8 mouse cellular contexts compared by ENCODE assay signal in the genomic region with DNA sequence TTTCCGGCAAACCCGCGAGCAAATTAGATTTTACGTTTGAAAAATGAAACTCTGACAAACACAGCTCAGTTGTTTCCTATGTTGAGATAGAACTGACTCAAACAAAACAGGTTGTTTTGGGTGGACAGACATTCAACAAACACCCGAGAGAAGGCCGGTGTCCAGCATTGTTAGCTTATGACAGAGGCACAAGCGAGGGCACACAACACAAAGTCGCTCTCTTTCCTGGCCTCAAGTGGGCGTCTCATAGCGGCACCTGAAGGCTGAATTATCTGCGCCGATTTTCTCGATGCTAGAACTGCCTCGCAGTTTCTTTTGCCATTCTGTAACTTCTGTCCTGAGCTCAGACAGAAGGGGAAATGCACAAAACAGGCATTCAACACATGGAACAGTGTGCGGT. TPM values are rescaled to one million over a fixed set of nuclear protein-coding genes. Genes with fewer than 3 reads are reported as not detected.
DNase-seq lines count a peak whose midpoint lies in the region; ATAC-seq and TF ChIP-seq lines count a peak whose summit lies in the region.

No protein-coding gene starts in this region.

- intact Hi-C loops in heart, postnatal 25 days (cut with DNase I) = no loop called here

- H3K4me3 ChIP-seq in heart, embryonic 13.5 days = peak overlapping the region; percentile 80
- H3K4me3 ChIP-seq in kidney, postnatal 0 days (replicated peaks; ENCODE audit: low read depth, low read length) = peak overlapping the region; percentile 80

- peak overlapping the region; percentile 81 for H3K9ac ChIP-seq in heart, embryonic 13.5 days
- peak overlapping the region; percentile 71; the same call in 1 of the 2 replicates for H3K9ac ChIP-seq in kidney, postnatal 0 days (ENCODE audit: low read depth, low read length)

- 0 out of 2 replicates have a peak, but pooled peaks cover 5% of the 10 kb centered on the region for H3K4me1 ChIP-seq in heart, embryonic 13.5 days
- 0 out of 2 replicates have a peak, but pooled peaks cover 4% of the 10 kb centered on the region for H3K4me1 ChIP-seq in kidney, postnatal 0 days (replicated peaks; ENCODE audit: insufficient read depth, low read length)

- WGBS in heart, embryonic 13.5 days = 2% methylated on average over 15 of the region's 15 CpGs
- under 1% methylated on average over 15 of the region's 15 CpGs for WGBS in kidney, postnatal 0 days

- H3K4me2 ChIP-seq in heart, embryonic 13.5 days = peak overlapping the region; percentile 95
- H3K4me2 ChIP-seq in kidney, postnatal 0 days (ENCODE audit: low read length) = peak overlapping the region; percentile 90

- no peaks in the 10 kb centered on the region for H3K36me3 ChIP-seq in heart, embryonic 13.5 days
- H3K36me3 ChIP-seq in kidney, postnatal 0 days (ENCODE audit: insufficient read depth, low read length) = no peaks in the 10 kb centered on the region

- peak; percentile 3 to 18 for DNase-seq in heart, adult 18-20 months
- DNase-seq in heart, postnatal 25 days (ENCODE audit: low spot score) = no peak
- peak; percentile 71 for DNase-seq in cerebellum, adult 9-11 months
- peak; percentile 77 for DNase-seq in kidney, postnatal 0 days (ENCODE audit: low spot score)
- peak; percentile 29 to 33 for DNase-seq in lung, postnatal 4 days
- no peak for DNase-seq in T-cell, adult 2 months (ENCODE audit: low spot score)
- no peak for DNase-seq in layer of hippocampus, postnatal 14 days (ENCODE audit: low spot score in 2 of 2)

- no peaks in the 10 kb centered on the region for H3K9me3 ChIP-seq in heart, embryonic 13.5 days
- no peaks in the 10 kb centered on the region for H3K9me3 ChIP-seq in kidney, postnatal 0 days (replicated peaks; ENCODE audit: low read length)

- no peak overlapping the region for H3K27ac ChIP-seq in heart, embryonic 13.5 days (replicated peaks)
- H3K27ac ChIP-seq in kidney, postnatal 0 days = no peak overlapping the region

- no peak for ATAC-seq in heart, embryonic 13.5 days (ENCODE audit: extremely low read depth, insufficient number of reproducible peaks, low FRiP score, low TSS enrichment)
- ATAC-seq in kidney, postnatal 0 days (replicated peaks; ENCODE audit: low FRiP score, low read depth) = no peak

- TF ChIP-seq CTCF in kidney, postnatal 0 days (IDR thresholded peaks at IDR 0.05; ENCODE audit: low read depth) = peak; percentile 51

- peaks cover 33% of the 10 kb centered on the region for H3K27me3 ChIP-seq in heart, embryonic 13.5 days (replicated peaks)
- no peaks in the 10 kb centered on the region for H3K27me3 ChIP-seq in kidney, postnatal 0 days (ENCODE audit: insufficient read depth, low read length)

RNA-seq across cellular contexts. Expression of a gene that starts 0.8 kb away (rescaled TPM):
- total RNA-seq in heart, adult 18-20 months (2021) = 1 to 10 TPM; 1.9 to 2.1 TPM
- 1 to 10 TPM; 1.7 to 1.8 TPM for total RNA-seq in heart, postnatal 25 days (2021)
- polyA plus RNA-seq in heart, embryonic 13.5 days (2015; fragmentation: Nextera tagmentation; extraction: Ambion mirVana) = 0.78 and 1.1 TPM in 2 replicates
- 9.1 and 10.1 TPM in 2 replicates for polyA plus RNA-seq in kidney, postnatal 0 days (2015; fragmentation: Nextera tagmentation; extraction: Ambion mirVana)
- total RNA-seq in layer of hippocampus, postnatal 14 days (2021) = 10 to 100 TPM; 74.0 to 74.6 TPM

Comparison
In these comparisons a context has a peak if more than half of its experiments do, and no peak if none do; other contexts are left out.
1. DNase-seq: peak in heart, adult 18-20 months (2 of 2), cerebellum, adult 9-11 months (single experiment), kidney, postnatal 0 days (single experiment) and lung, postnatal 4 days (2 of 2); none in heart, postnatal 25 days (single experiment), T-cell, adult 2 months (single experiment) and layer of hippocampus, postnatal 14 days (0 of 2).
2. RNA of a gene that starts 0.8 kb away (total RNA-seq): 74.0 to 74.6 TPM in layer of hippocampus, postnatal 14 days; 1.9 to 2.1 TPM in heart, adult 18-20 months and 1.7 to 1.8 TPM in heart, postnatal 25 days; every median in the first group is over 10 times any median in the second.